Mouse (Mus musculus) bone marrow macrophage, adult 2 months (primary cell): Measurements from ENCODE around the gene Golt1a. TPM values are rescaled to one million over a fixed set of nuclear protein-coding genes. Genes with fewer than 3 reads are reported as not detected.

ENCODE experiments used
- H3K27ac ChIP-seq: 2 replicates; pipeline ENCODE4 v1.5.1; 2012; ENCODE audit warnings: low read depth, low read length; ENCODE audit not compliant: insufficient read depth
- H3K4me1 ChIP-seq: 2 replicates; pipeline ENCODE4 v1.6.1; 2012; ENCODE audit warnings: low read length; ENCODE audit not compliant: control insufficient read depth, insufficient read depth
- H3K4me3 ChIP-seq: 2 replicates; pipeline ENCODE4 v1.5.1; 2012; ENCODE audit warnings: mild to moderate bottlenecking, low read length, moderate library complexity; ENCODE audit not compliant: insufficient read depth
- CTCF ChIP-seq: IDR thresholded peaks from 2 replicates; pipeline ENCODE4 v1.5.1; 2012; ENCODE audit warnings: low read depth, mild to moderate bottlenecking, low read length, moderate library complexity
- POLR2A ChIP-seq: IDR thresholded peaks from 2 replicates; pipeline ENCODE4 v1.6.1; 2012; ENCODE audit warnings: mild to moderate bottlenecking, low read depth, low read length, borderline replicate concordance
- polyA plus RNA-seq: library from polyadenylated mRNA; stranded (reverse); fragments of >200 nt; gene quantifications from 2 replicates; pipeline ENCODE4 v1.2.4, GENCODE M21; 2012; ENCODE audit not compliant: missing spikeins, insufficient read depth, insufficient read length

The Golt1a gene
- polyA plus RNA-seq, 1 experiment, result not detected

GRCm38 (mm10) chr1:133276983-133277382 is 32.6 kb upstream of the Golt1a start:
- Histone ChIP-seq H3K27ac (no peak overlapping the region), H3K4me1 (peaks cover 4% of the 10 kb centered on the region), H3K4me3 (no peak overlapping the region)
- no peak for TF ChIP-seq CTCF
- no peak for TF ChIP-seq POLR2A

- peaks cover 4% of the 10 kb centered on the region for H3K4me1 ChIP-seq
- TF ChIP-seq CTCF (no peak), POLR2A (no peak)
- no peak overlapping the region for H3K27ac ChIP-seq
Observed at GRCm38 (mm10) chr1:133278539-133278938, 31.1 kb upstream of the Golt1a start.

GRCm38 (mm10) chr1:133278946-133279631 is 30.5 kb upstream of the Golt1a start:
- Histone ChIP-seq H3K27ac (no peak overlapping the region), H3K4me3 (no peak overlapping the region)

More at GRCm38 (mm10) chr1:133278539-133278938, 31.1 kb upstream of the Golt1a start:
- H3K4me3 ChIP-seq, result no peak overlapping the region

GRCm38 (mm10) chr1:133279632-133280093 is 29.9 kb upstream of the Golt1a start:
- H3K4me1 ChIP-seq, result peaks cover 4% of the 10 kb centered on the region
- TF ChIP-seq CTCF (no peak), POLR2A (no peak)
- no peak overlapping the region for H3K4me3 ChIP-seq
- H3K27ac ChIP-seq, result no peak overlapping the region

More at GRCm38 (mm10) chr1:133278946-133279631, 30.5 kb upstream of the Golt1a start:
- H3K4me1 ChIP-seq, result peaks cover 4% of the 10 kb centered on the region
- TF ChIP-seq POLR2A, result no peak
- no peak for TF ChIP-seq CTCF

GRCm38 (mm10) chr1:133280537-133280936 is 29.1 kb upstream of the Golt1a start:
- Histone ChIP-seq H3K27ac (no peak overlapping the region), H3K4me3 (no peak overlapping the region), H3K4me1 (peaks cover 4% of the 10 kb centered on the region)
- no peak for TF ChIP-seq CTCF
- no peak for TF ChIP-seq POLR2A

GRCm38 (mm10) chr1:133285907-133286306 is 23.7 kb upstream of the Golt1a start:
- H3K4me1 ChIP-seq, result no peaks in the 10 kb centered on the region
- H3K4me3 ChIP-seq, result no peak overlapping the region
- no peak overlapping the region for H3K27ac ChIP-seq
- TF ChIP-seq POLR2A (no peak), CTCF (no peak)

GRCm38 (mm10) chr1:133287051-133287450 is 22.5 kb upstream of the Golt1a start:
- TF ChIP-seq POLR2A (no peak), CTCF (no peak)
- no peaks in the 10 kb centered on the region for H3K4me1 ChIP-seq
- H3K27ac ChIP-seq, result no peak overlapping the region
- H3K4me3 ChIP-seq, result no peak overlapping the region

- H3K4me3 ChIP-seq, result no peak overlapping the region
- TF ChIP-seq POLR2A (no peak), CTCF (no peak)
- H3K4me1 ChIP-seq, result no peaks in the 10 kb centered on the region
- no peak overlapping the region for H3K27ac ChIP-seq
Observed at GRCm38 (mm10) chr1:133287880-133288279, 21.7 kb upstream of the Golt1a start.

GRCm38 (mm10) chr1:133291888-133292287 is 17.7 kb upstream of the Golt1a start:
- H3K27ac ChIP-seq, result no peak overlapping the region
- H3K4me3 ChIP-seq, result no peak overlapping the region
- no peaks in the 10 kb centered on the region for H3K4me1 ChIP-seq
- no peak for TF ChIP-seq CTCF
- no peak for TF ChIP-seq POLR2A

- Histone ChIP-seq H3K4me3 (no peak overlapping the region), H3K4me1 (no peaks in the 10 kb centered on the region), H3K27ac (no peak overlapping the region)
- TF ChIP-seq POLR2A, result no peak
- no peak for TF ChIP-seq CTCF
Observed at GRCm38 (mm10) chr1:133292608-133293007, 17.0 kb upstream of the Golt1a start.
